Mouse (Mus musculus): ENCODE measurements at regions not wholly inside any gene's neighbourhood (a gene's known extent, or its start where the extent isn't known, plus 50 kb on each side); places are given as distances from the start of the nearest gene placed in this dataset.

- ATAC-seq (ENCODE audit: extremely low read depth, insufficient number of reproducible peaks, low FRiP score, poor library complexity, severe bottlenecking): no peak
- H3K4me3 ChIP-seq (ENCODE audit: low read depth, low read length): no peak overlapping the region
- H3K4me1 ChIP-seq (ENCODE audit: insufficient read depth, low read depth, low read length): no peaks in the 10 kb centered on the region
- H3K27me3 ChIP-seq (ENCODE audit: insufficient read depth, low read length): no peaks in the 10 kb centered on the region
- TF ChIP-seq POLR2AphosphoS5 (IDR thresholded peaks at IDR 0.05; ENCODE audit: insufficient replicate concordance, low read depth, low read length) (no peak), GATA2 (IDR thresholded peaks at IDR 0.05; ENCODE audit: borderline replicate concordance, low read depth, low read length) (no peak), TAL1 (conservative IDR thresholded peaks at IDR 0.05; ENCODE audit: low read depth, low read length) (no peak), CTCF (IDR thresholded peaks at IDR 0.05; ENCODE audit: low read depth, low read length) (no peak), GATA1 (IDR thresholded peaks at IDR 0.05; ENCODE audit: borderline replicate concordance, low read length) (no peak)
- DNase-seq (ENCODE audit: low spot score): no peak
- H3K36me3 ChIP-seq (replicated peaks): no peaks in the 10 kb centered on the region
- peaks cover 35% of the 10 kb centered on the region for H3K9me3 ChIP-seq (replicated peaks)
Measured at GRCm38 (mm10) chr10:118749039-118749438, 121.0 kb downstream of the Dyrk2 start.

- TF ChIP-seq CTCF (IDR thresholded peaks at IDR 0.05; ENCODE audit: low read depth, low read length) (no peak), TAL1 (conservative IDR thresholded peaks at IDR 0.05; ENCODE audit: low read depth, low read length) (no peak), GATA2 (IDR thresholded peaks at IDR 0.05; ENCODE audit: borderline replicate concordance, low read depth, low read length) (no peak), POLR2AphosphoS5 (IDR thresholded peaks at IDR 0.05; ENCODE audit: insufficient replicate concordance, low read depth, low read length) (no peak), GATA1 (IDR thresholded peaks at IDR 0.05; ENCODE audit: borderline replicate concordance, low read length) (no peak)
- Histone ChIP-seq H3K4me3 (ENCODE audit: low read depth, low read length) (no peak overlapping the region), H3K27me3 (ENCODE audit: insufficient read depth, low read length) (no peaks in the 10 kb centered on the region), H3K36me3 (replicated peaks) (no peaks in the 10 kb centered on the region), H3K9me3 (replicated peaks) (peaks cover 34% of the 10 kb centered on the region), H3K4me1 (ENCODE audit: insufficient read depth, low read depth, low read length) (no peaks in the 10 kb centered on the region)
- no peak for DNase-seq (ENCODE audit: low spot score)
- no peak for ATAC-seq (ENCODE audit: extremely low read depth, insufficient number of reproducible peaks, low FRiP score, poor library complexity, severe bottlenecking)
Measured at GRCm38 (mm10) chr10:118749756-118750155, 120.3 kb downstream of the Dyrk2 start.

GRCm38 (mm10) chr10:118751110-118751509 lies 118.9 kb downstream of the Dyrk2 start:
- ATAC-seq (ENCODE audit: extremely low read depth, insufficient number of reproducible peaks, low FRiP score, poor library complexity, severe bottlenecking): no peak
- no peak for DNase-seq (ENCODE audit: low spot score)
- TF ChIP-seq GATA2 (IDR thresholded peaks at IDR 0.05; ENCODE audit: borderline replicate concordance, low read depth, low read length): no peak
- no peak for TF ChIP-seq GATA1 (IDR thresholded peaks at IDR 0.05; ENCODE audit: borderline replicate concordance, low read length)
- no peak for TF ChIP-seq POLR2AphosphoS5 (IDR thresholded peaks at IDR 0.05; ENCODE audit: insufficient replicate concordance, low read depth, low read length)
- TF ChIP-seq CTCF (IDR thresholded peaks at IDR 0.05; ENCODE audit: low read depth, low read length): no peak
- TF ChIP-seq TAL1 (conservative IDR thresholded peaks at IDR 0.05; ENCODE audit: low read depth, low read length): no peak
- H3K9me3 ChIP-seq (replicated peaks): peaks cover 40% of the 10 kb centered on the region
- no peaks in the 10 kb centered on the region for H3K27me3 ChIP-seq (ENCODE audit: insufficient read depth, low read length)
- H3K4me3 ChIP-seq (ENCODE audit: low read depth, low read length): no peak overlapping the region
- H3K36me3 ChIP-seq (replicated peaks): no peaks in the 10 kb centered on the region
- no peaks in the 10 kb centered on the region for H3K4me1 ChIP-seq (ENCODE audit: insufficient read depth, low read depth, low read length)

- no peaks in the 10 kb centered on the region for H3K4me1 ChIP-seq (ENCODE audit: insufficient read depth, low read depth, low read length)
- no peak for ATAC-seq (ENCODE audit: extremely low read depth, insufficient number of reproducible peaks, low FRiP score, poor library complexity, severe bottlenecking)
- peaks cover 46% of the 10 kb centered on the region for H3K9me3 ChIP-seq (replicated peaks)
- no peaks in the 10 kb centered on the region for H3K27me3 ChIP-seq (ENCODE audit: insufficient read depth, low read length)
- TF ChIP-seq CTCF (IDR thresholded peaks at IDR 0.05; ENCODE audit: low read depth, low read length) (no peak), TAL1 (conservative IDR thresholded peaks at IDR 0.05; ENCODE audit: low read depth, low read length) (no peak), GATA1 (IDR thresholded peaks at IDR 0.05; ENCODE audit: borderline replicate concordance, low read length) (no peak)
- DNase-seq (ENCODE audit: low spot score): no peak
- H3K4me3 ChIP-seq (ENCODE audit: low read depth, low read length): no peak overlapping the region
- H3K36me3 ChIP-seq (replicated peaks): no peaks in the 10 kb centered on the region
Measured at GRCm38 (mm10) chr10:118753061-118753775, 116.8 kb downstream of the Dyrk2 start.

- H3K4me3 ChIP-seq (ENCODE audit: low read depth, low read length): no peak overlapping the region
- H3K36me3 ChIP-seq (replicated peaks): no peaks in the 10 kb centered on the region
- DNase-seq (ENCODE audit: low spot score) (no peak), ATAC-seq (ENCODE audit: extremely low read depth, insufficient number of reproducible peaks, low FRiP score, poor library complexity, severe bottlenecking) (no peak)
- H3K9me3 ChIP-seq (replicated peaks): peaks cover 47% of the 10 kb centered on the region
- no peaks in the 10 kb centered on the region for H3K4me1 ChIP-seq (ENCODE audit: insufficient read depth, low read depth, low read length)
- no peaks in the 10 kb centered on the region for H3K27me3 ChIP-seq (ENCODE audit: insufficient read depth, low read length)
- no peak for TF ChIP-seq POLR2AphosphoS5 (IDR thresholded peaks at IDR 0.05; ENCODE audit: insufficient replicate concordance, low read depth, low read length)
- TF ChIP-seq TAL1 (conservative IDR thresholded peaks at IDR 0.05; ENCODE audit: low read depth, low read length): no peak
- TF ChIP-seq CTCF (IDR thresholded peaks at IDR 0.05; ENCODE audit: low read depth, low read length): no peak
- no peak for TF ChIP-seq GATA1 (IDR thresholded peaks at IDR 0.05; ENCODE audit: borderline replicate concordance, low read length)
- TF ChIP-seq GATA2 (IDR thresholded peaks at IDR 0.05; ENCODE audit: borderline replicate concordance, low read depth, low read length): no peak
Measured at GRCm38 (mm10) chr10:118754791-118755190, 115.2 kb downstream of the Dyrk2 start.

- Histone ChIP-seq H3K36me3 (replicated peaks) (no peaks in the 10 kb centered on the region), H3K4me3 (ENCODE audit: low read depth, low read length) (no peak overlapping the region), H3K27me3 (ENCODE audit: insufficient read depth, low read length) (no peaks in the 10 kb centered on the region), H3K9me3 (replicated peaks) (peaks cover 59% of the 10 kb centered on the region), H3K4me1 (ENCODE audit: insufficient read depth, low read depth, low read length) (no peaks in the 10 kb centered on the region)
- ATAC-seq (ENCODE audit: extremely low read depth, insufficient number of reproducible peaks, low FRiP score, poor library complexity, severe bottlenecking) (no peak), DNase-seq (ENCODE audit: low spot score) (no peak)
- TF ChIP-seq CTCF (IDR thresholded peaks at IDR 0.05; ENCODE audit: low read depth, low read length) (no peak), TAL1 (conservative IDR thresholded peaks at IDR 0.05; ENCODE audit: low read depth, low read length) (no peak)
Measured at GRCm38 (mm10) chr10:118758825-118759471, 111.1 kb downstream of the Dyrk2 start.

Measured in G1E (cell line).